Mouse (Mus musculus): ENCODE measurements around the gene Ntn1.

The Ntn1 gene

GRCm38 (mm10) chr11:68384592-68385020 is 16.0 kb downstream of the Ntn1 start:
- CTCF ChIA-PET = interaction anchor here (0.7 kb wide), 1 partner anchor 41 kb away, joined by 4 read pairs; no protein-coding TSS in a partner anchor

GRCm38 (mm10) chr11:68384131-68384530 is 16.5 kb downstream of the Ntn1 start:
- CTCF ChIA-PET = interaction anchor here (0.7 kb wide), 1 partner anchor 41 kb away, joined by 4 read pairs; no protein-coding TSS in a partner anchor

GRCm38 (mm10) chr11:68383519-68383918 is 17.1 kb downstream of the Ntn1 start:
- CTCF ChIA-PET = no interaction called here

GRCm38 (mm10) chr11:68381833-68382232 is 18.8 kb downstream of the Ntn1 start:
- CTCF ChIA-PET = no interaction called here

GRCm38 (mm10) chr11:68381318-68381717 is 19.3 kb downstream of the Ntn1 start:
- CTCF ChIA-PET = no interaction called here

GRCm38 (mm10) chr11:68378946-68379764 is 21.5 kb downstream of the Ntn1 start:
- CTCF ChIA-PET = no interaction called here

GRCm38 (mm10) chr11:68378419-68378818 is 22.2 kb downstream of the Ntn1 start:
- CTCF ChIA-PET = no interaction called here

GRCm38 (mm10) chr11:68373105-68373504 is 27.5 kb downstream of the Ntn1 start:
- CTCF ChIA-PET = no interaction called here

GRCm38 (mm10) chr11:68371609-68372008 is 29.0 kb downstream of the Ntn1 start:
- CTCF ChIA-PET = no interaction called here

GRCm38 (mm10) chr11:68356901-68357300 is 43.7 kb downstream of the Ntn1 start:
- CTCF ChIA-PET = interaction anchor here (0.6 kb wide), 1 partner anchor 70 kb away, joined by 3 read pairs; no protein-coding TSS in a partner anchor

GRCm38 (mm10) chr11:68355561-68355960 is 45.1 kb downstream of the Ntn1 start:
- CTCF ChIA-PET = no interaction called here

GRCm38 (mm10) chr11:68354848-68355247 is 45.8 kb downstream of the Ntn1 start:
- CTCF ChIA-PET = no interaction called here

GRCm38 (mm10) chr11:68352236-68352635 is 48.4 kb downstream of the Ntn1 start:
- CTCF ChIA-PET = no interaction called here

GRCm38 (mm10) chr11:68348851-68349250 is 51.8 kb downstream of the Ntn1 start:
- CTCF ChIA-PET = no interaction called here

- CTCF ChIA-PET = no interaction called here
Measured at GRCm38 (mm10) chr11:68348083-68348482, 52.5 kb downstream of the Ntn1 start.

GRCm38 (mm10) chr11:68347508-68347907 is 53.1 kb downstream of the Ntn1 start:
- CTCF ChIA-PET = no interaction called here

- CTCF ChIA-PET = no interaction called here
Measured at GRCm38 (mm10) chr11:68346099-68346498, 54.5 kb downstream of the Ntn1 start.

- CTCF ChIA-PET = no interaction called here
Measured at GRCm38 (mm10) chr11:68344221-68344620, 56.4 kb downstream of the Ntn1 start.

- CTCF ChIA-PET = no interaction called here
Measured at GRCm38 (mm10) chr11:68342761-68343160, 57.9 kb downstream of the Ntn1 start.

- CTCF ChIA-PET = no interaction called here
Measured at GRCm38 (mm10) chr11:68342003-68342400, 58.6 kb downstream of the Ntn1 start.

- CTCF ChIA-PET = no interaction called here
Measured at GRCm38 (mm10) chr11:68341111-68342002, 59.3 kb downstream of the Ntn1 start.

GRCm38 (mm10) chr11:68340366-68340765 is 60.3 kb downstream of the Ntn1 start:
- CTCF ChIA-PET = interaction anchor here (0.5 kb wide), 1 partner anchor 125 kb away, joined by 4 read pairs; no protein-coding TSS in a partner anchor

- CTCF ChIA-PET = interaction anchor here (0.5 kb wide), 1 partner anchor 125 kb away, joined by 4 read pairs; no protein-coding TSS in a partner anchor
Measured at GRCm38 (mm10) chr11:68339856-68340255, 60.8 kb downstream of the Ntn1 start.
